Mouse (Mus musculus) CH12.LX (cell line): ENCODE data around the gene Btbd9.

ENCODE experiments used
- E2F4 ChIP-seq: IDR thresholded peaks from 2 replicates; pipeline ENCODE4 v1.6.1; 2011; ENCODE audit warnings: low read depth, low read length, improper control_type of control experiment; ENCODE audit not compliant: insufficient replicate concordance
- ETS1 ChIP-seq: conservative IDR thresholded peaks from 2 replicates; pipeline ENCODE4 v1.6.1; 2012; ENCODE audit warnings: low read depth, mild to moderate bottlenecking, inconsistent platforms, low read length, improper control_type of control experiment, moderate library complexity

DNA sequence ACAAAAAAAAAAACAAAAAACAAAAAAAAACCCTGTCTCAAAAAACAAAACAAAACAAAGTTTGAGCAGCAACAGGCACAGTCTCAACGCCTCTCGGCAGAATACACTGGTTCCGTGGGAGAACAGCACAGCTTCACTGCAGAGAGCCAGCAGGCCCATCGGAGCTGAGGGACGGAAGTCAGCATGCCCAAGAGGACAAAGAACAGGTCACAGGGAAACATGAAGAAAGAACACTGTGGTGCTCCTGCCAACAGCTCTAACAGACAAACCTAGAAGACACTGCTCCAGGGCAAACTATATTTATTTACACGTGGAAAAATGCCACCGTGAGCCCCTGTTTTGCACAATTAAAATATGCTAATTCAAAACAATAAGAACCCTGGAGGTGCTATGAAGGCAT is 11.3 kb downstream of the Btbd9 start:
- no peak for TF ChIP-seq ETS1
- no peak for TF ChIP-seq E2F4
